Mouse (Mus musculus) splenic B cell, adult 2 months (primary cell): Measurements from ENCODE around the gene Mdm4.

Source experiments
- DNase-seq: peaks from one replicate; pipeline ENCODE4 v3.0.0-alpha.2; 2011; ENCODE audit warnings: low read depth, low spot score
- H3K27me3 ChIP-seq: 2 replicates; pipeline ENCODE4 v1.6.1; 2012; ENCODE audit warnings: mild to moderate bottlenecking, low read length, moderate library complexity, mixed read lengths; ENCODE audit not compliant: control insufficient read depth, poor library complexity, insufficient read depth, severe bottlenecking
- H3K36me3 ChIP-seq: 2 replicates; pipeline ENCODE4 v1.6.1; 2012; ENCODE audit warnings: mild to moderate bottlenecking, low read length, moderate library complexity, mixed read lengths; ENCODE audit not compliant: control insufficient read depth, poor library complexity, insufficient read depth, severe bottlenecking

Mdm4 gene

GRCm38 (mm10) chr1:132921071-132921470 lies 109.3 kb downstream of the Mdm4 start:
- DNase-seq: no peak
- Histone ChIP-seq H3K27me3 (no peaks in the 10 kb centered on the region), H3K36me3 (no peaks in the 10 kb centered on the region)

- no peaks in the 10 kb centered on the region for H3K36me3 ChIP-seq
- no peak for DNase-seq
- H3K27me3 ChIP-seq: no peaks in the 10 kb centered on the region
Observed at GRCm38 (mm10) chr1:132919258-132919657, 111.1 kb downstream of the Mdm4 start.

GRCm38 (mm10) chr1:132918117-132918680 lies 112.2 kb downstream of the Mdm4 start:
- no peak for DNase-seq
- H3K36me3 ChIP-seq: no peaks in the 10 kb centered on the region

GRCm38 (mm10) chr1:132917554-132917953 lies 112.8 kb downstream of the Mdm4 start:
- no peaks in the 10 kb centered on the region for H3K36me3 ChIP-seq
- no peak for DNase-seq

More at GRCm38 (mm10) chr1:132918117-132918680, 112.2 kb downstream of the Mdm4 start:
- H3K27me3 ChIP-seq: no peaks in the 10 kb centered on the region

GRCm38 (mm10) chr1:132915849-132916493 lies 114.4 kb downstream of the Mdm4 start:
- no peak for DNase-seq
- H3K27me3 ChIP-seq: no peaks in the 10 kb centered on the region

More at GRCm38 (mm10) chr1:132917554-132917953, 112.8 kb downstream of the Mdm4 start:
- H3K27me3 ChIP-seq: no peaks in the 10 kb centered on the region

GRCm38 (mm10) chr1:132910414-132911041 lies 119.8 kb downstream of the Mdm4 start:
- Histone ChIP-seq H3K27me3 (no peaks in the 10 kb centered on the region), H3K36me3 (no peaks in the 10 kb centered on the region)
- DNase-seq: no peak

More at GRCm38 (mm10) chr1:132915849-132916493, 114.4 kb downstream of the Mdm4 start:
- no peaks in the 10 kb centered on the region for H3K36me3 ChIP-seq

- Histone ChIP-seq H3K27me3 (no peaks in the 10 kb centered on the region), H3K36me3 (no peaks in the 10 kb centered on the region)
- DNase-seq: no peak
Observed at GRCm38 (mm10) chr1:132909951-132910350, 120.4 kb downstream of the Mdm4 start.
